Comparison of ENCODE assay signal across 13 mouse cellular contexts in the genomic region with DNA sequence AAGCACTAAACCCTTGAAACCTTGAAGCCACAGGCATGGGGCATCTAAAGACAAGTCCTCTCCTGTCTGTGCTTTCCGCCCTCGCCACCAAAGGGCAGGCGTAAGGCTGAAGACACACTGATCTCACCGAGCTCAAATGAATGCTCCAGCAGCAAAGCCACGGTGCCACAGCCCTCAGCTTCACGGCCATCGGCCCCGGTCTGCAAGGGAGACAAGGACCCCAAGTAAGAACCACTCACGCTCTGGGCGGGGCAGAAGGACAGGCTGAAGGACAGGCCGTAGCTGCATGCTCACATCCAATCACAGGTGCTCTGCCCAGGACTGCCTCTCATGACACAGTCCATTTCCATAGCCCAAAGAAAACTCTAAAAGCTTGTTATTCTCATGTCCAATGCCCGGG. TPM values are rescaled to one million over a fixed set of nuclear protein-coding genes. Genes with fewer than 3 reads are reported as not detected.
DNase-seq lines count a peak whose midpoint lies in the region; ATAC-seq and TF ChIP-seq lines count a peak whose summit lies in the region.
"Had no signal": no experiment of that assay in that cellular context is flagged by ENCODE, and none has a peak within 500 bp of the region (broad histone marks: within the 10 kb centered on the region; RNA-seq: fewer than 3 reads in every experiment).

No protein-coding gene starts in this region.

- intact Hi-C loops in heart, adult 2 months (cut with DNase I): no loop called here

- H3K36me3 ChIP-seq in heart, embryonic 13.5 days: peaks cover 47% of the 10 kb centered on the region
- no peaks in the 10 kb centered on the region for H3K36me3 ChIP-seq in heart, adult 2 months (ENCODE audit: control insufficient read depth, insufficient read depth, low read length)
- peaks cover 33% of the 10 kb centered on the region for H3K36me3 ChIP-seq in hindbrain, postnatal 0 days (ENCODE audit: insufficient read depth, low read length)
- H3K36me3 ChIP-seq in neural tube, embryonic 14.5 days (ENCODE audit: control insufficient read depth, insufficient read depth, low read length): peaks cover 23% of the 10 kb centered on the region

- no peaks in the 10 kb centered on the region for H3K9me3 ChIP-seq in heart, embryonic 13.5 days
- no peaks in the 10 kb centered on the region for H3K9me3 ChIP-seq in hindbrain, postnatal 0 days (ENCODE audit: low read length)
- H3K9me3 ChIP-seq in neural tube, embryonic 14.5 days (ENCODE audit: control insufficient read depth, low read length): no peaks in the 10 kb centered on the region
- H3K9me3 ChIP-seq: stomach, embryonic 15.5 days had no signal

- DNase-seq in heart, adult 2 months: no peak
- peak; percentile 52 for DNase-seq in testis, postnatal 10 days (ENCODE audit: low spot score)
- DNase-seq in testis, postnatal 14 days (ENCODE audit: low spot score): no peak
- no peak for DNase-seq in hindbrain, postnatal 0 days (ENCODE audit: low spot score)
- DNase-seq in layer of hippocampus, postnatal 10 days (ENCODE audit: low spot score in 2 of 2): no peak
- no peak for DNase-seq in lung, adult 2 months
- DNase-seq: heart, postnatal 14 days had no signal

- ATAC-seq in heart, embryonic 13.5 days (ENCODE audit: extremely low read depth, insufficient number of reproducible peaks, low FRiP score, low TSS enrichment): no peak
- no peak for ATAC-seq in hindbrain, postnatal 0 days
- no peak for ATAC-seq in neural tube, embryonic 14.5 days (ENCODE audit: low read depth)
- ATAC-seq: CD4-positive, CD25-positive, alpha-beta regulatory T cell, adult 4 months had no signal

- H3K4me2 ChIP-seq in heart, embryonic 13.5 days: peak overlapping the region; percentile 89
- H3K4me2 ChIP-seq in hindbrain, postnatal 0 days (ENCODE audit: low read depth, low read length): peak overlapping the region; percentile 96
- H3K4me2 ChIP-seq in neural tube, embryonic 14.5 days (ENCODE audit: low read depth, low read length): peak overlapping the region; percentile 76; the same call in 1 of the 2 replicates

- no peak for TF ChIP-seq POLR2A in heart, adult 2 months (IDR thresholded peaks at IDR 0.05; ENCODE audit: insufficient read depth, low read depth, low read length)
- no peak for TF ChIP-seq POLR2A in lung, adult 2 months (IDR thresholded peaks at IDR 0.05; ENCODE audit: borderline replicate concordance, extremely low read depth, low read depth, low read length)

- WGBS in heart, embryonic 13.5 days: 86% methylated on average over 12 of the region's 12 CpGs
- 91% methylated on average over 12 of the region's 12 CpGs for WGBS in heart, adult 2 months
- 91% methylated on average over 12 of the region's 12 CpGs for WGBS in hindbrain, postnatal 0 days
- 92% methylated on average over 12 of the region's 12 CpGs for whole genome bisulfite sequencing in neural tube, embryonic 14.5 days
- 86% methylated on average over 12 of the region's 12 CpGs for WGBS in lung, adult 2 months

- peaks cover 18% of the 10 kb centered on the region for H3K27me3 ChIP-seq in heart, embryonic 13.5 days (replicated peaks)
- no peaks in the 10 kb centered on the region for H3K27me3 ChIP-seq in heart, adult 2 months (ENCODE audit: control insufficient read depth, insufficient read depth, low read length)
- no peaks in the 10 kb centered on the region for H3K27me3 ChIP-seq in hindbrain, postnatal 0 days (ENCODE audit: insufficient read depth, low read length)
- no peaks in the 10 kb centered on the region for H3K27me3 ChIP-seq in neural tube, embryonic 14.5 days (ENCODE audit: control insufficient read depth, insufficient read depth, low read length)
- H3K27me3 ChIP-seq: stomach, embryonic 15.5 days had no signal

- no peak for TF ChIP-seq EP300 in heart, adult 2 months (IDR thresholded peaks at IDR 0.05; ENCODE audit: insufficient read depth, low read depth, low read length)

- no peak for TF ChIP-seq CTCF in heart, adult 2 months (IDR thresholded peaks at IDR 0.05)
- TF ChIP-seq CTCF in hindbrain, postnatal 0 days (IDR thresholded peaks at IDR 0.05; ENCODE audit: low read depth): no peak
- TF ChIP-seq CTCF in lung, adult 2 months (IDR thresholded peaks at IDR 0.05; ENCODE audit: insufficient read depth, low read length): no peak

- H3K9ac ChIP-seq in heart, embryonic 13.5 days: no peak overlapping the region
- no peak overlapping the region for H3K9ac ChIP-seq in heart, adult 2 months (ENCODE audit: low read depth, low read length)
- no peak overlapping the region; the same call in 1 of the 2 replicates for H3K9ac ChIP-seq in hindbrain, postnatal 0 days (replicated peaks; ENCODE audit: low read length)
- H3K9ac ChIP-seq in neural tube, embryonic 14.5 days (replicated peaks; ENCODE audit: low read depth, low read length): no peak overlapping the region
- H3K9ac ChIP-seq: stomach, embryonic 15.5 days had no signal

- H3K27ac ChIP-seq in heart, embryonic 13.5 days (replicated peaks): no peak overlapping the region
- H3K27ac ChIP-seq in heart, adult 2 months: no peak overlapping the region
- H3K27ac ChIP-seq in hindbrain, postnatal 0 days: no peak overlapping the region
- no peak overlapping the region for H3K27ac ChIP-seq in neural tube, embryonic 14.5 days (ENCODE audit: low read depth, low read length)
- H3K27ac ChIP-seq: kidney, postnatal 0 days; stomach, embryonic 15.5 days had no signal

- peaks cover 33% of the 10 kb centered on the region for H3K4me1 ChIP-seq in heart, embryonic 13.5 days
- H3K4me1 ChIP-seq in heart, adult 2 months (ENCODE audit: control insufficient read depth, insufficient read depth, low read length): peaks cover 6% of the 10 kb centered on the region
- peaks cover 12% of the 10 kb centered on the region for H3K4me1 ChIP-seq in hindbrain, postnatal 0 days (ENCODE audit: insufficient read depth, low read length)
- H3K4me1 ChIP-seq in neural tube, embryonic 14.5 days (ENCODE audit: control insufficient read depth, insufficient read depth, low read length): peaks cover 6% of the 10 kb centered on the region; the same call in 1 of the 2 replicates
- no peaks in the 10 kb centered on the region for H3K4me1 ChIP-seq in lung, adult 2 months (ENCODE audit: control insufficient read depth, insufficient read depth, low read length)

- no peak overlapping the region for H3K4me3 ChIP-seq in heart, embryonic 13.5 days
- H3K4me3 ChIP-seq in heart, adult 2 months: no peak overlapping the region
- H3K4me3 ChIP-seq in hindbrain, postnatal 0 days (ENCODE audit: low read length): no peak overlapping the region
- no peak overlapping the region for H3K4me3 ChIP-seq in neural tube, embryonic 14.5 days (ENCODE audit: low read depth, low read length)
- no peak overlapping the region for H3K4me3 ChIP-seq in lung, adult 2 months (replicated peaks; ENCODE audit: extremely low read depth, low read depth, low read length)

- H3K79me2 ChIP-seq in heart, adult 2 months (replicated peaks; ENCODE audit: control insufficient read depth, insufficient read depth, low read length): peaks cover 2% of the 10 kb centered on the region; the same call in 1 of the 2 replicates

RNA-seq across cellular contexts. Expression of a gene that starts 1.6 kb away (rescaled TPM):
- 88.2 and 93.2 TPM in 2 replicates for polyA plus RNA-seq in heart, embryonic 13.5 days (2015; fragmentation: Nextera tagmentation; extraction: Ambion mirVana)
- 10 to 100 TPM; 86.1 to 87.6 TPM for total RNA-seq in heart, adult 2 months (2021)
- 152 and 180 TPM in 2 replicates for polyA plus RNA-seq in heart, adult 2 months (2012; rRNA removed)
- 311 and 319 TPM in 2 replicates for total RNA-seq in hindbrain, postnatal 0 days (2014; rRNA removed)
- polyA plus RNA-seq in hindbrain, postnatal 0 days (2015; fragmentation: Nextera tagmentation; extraction: Ambion mirVana): 138 and 152 TPM in 2 replicates
- 153 and 162 TPM in 2 replicates for polyA plus RNA-seq in neural tube, embryonic 14.5 days (2014; fragmentation: Nextera tagmentation; extraction: Ambion mirVana)
- 100 to 1,000 TPM; 157 to 169 TPM for total RNA-seq in layer of hippocampus, postnatal 10 days (2021)
- 250 and 268 TPM in 2 replicates for polyA plus RNA-seq in lung, adult 2 months (2012; rRNA removed)

RNA-seq across cellular contexts. Expression of a gene that starts 1.7 kb away (rescaled TPM):
- polyA plus RNA-seq in heart, embryonic 13.5 days (2015; fragmentation: Nextera tagmentation; extraction: Ambion mirVana): 8.5 and 9.1 TPM in 2 replicates
- 1 to 10 TPM; 2.6 to 3.3 TPM for total RNA-seq in heart, adult 2 months (2021)
- 4.1 and 6.4 TPM in 2 replicates for polyA plus RNA-seq in heart, adult 2 months (2012; rRNA removed)
- total RNA-seq in hindbrain, postnatal 0 days (2014; rRNA removed): 19.7 and 19.8 TPM in 2 replicates
- polyA plus RNA-seq in hindbrain, postnatal 0 days (2015; fragmentation: Nextera tagmentation; extraction: Ambion mirVana): 26.7 and 31.9 TPM in 2 replicates
- polyA plus RNA-seq in neural tube, embryonic 14.5 days (2014; fragmentation: Nextera tagmentation; extraction: Ambion mirVana): 19.5 and 24.9 TPM in 2 replicates
- total RNA-seq in layer of hippocampus, postnatal 10 days (2021): 10 to 100 TPM; 27.6 to 33.3 TPM
- 9.5 and 10.3 TPM in 2 replicates for polyA plus RNA-seq in lung, adult 2 months (2012; rRNA removed)

RNA-seq across cellular contexts. Expression of a gene that starts 26.9 kb away (rescaled TPM):
- polyA plus RNA-seq in heart, embryonic 13.5 days (2015; fragmentation: Nextera tagmentation; extraction: Ambion mirVana): 138 and 158 TPM in 2 replicates
- 100 to 1,000 TPM; 139 to 147 TPM for total RNA-seq in heart, adult 2 months (2021)
- 211 and 242 TPM in 2 replicates for polyA plus RNA-seq in heart, adult 2 months (2012; rRNA removed)
- 32.7 and 44.5 TPM in 2 replicates for total RNA-seq in hindbrain, postnatal 0 days (2014; rRNA removed)
- 28.3 and 32.7 TPM in 2 replicates for polyA plus RNA-seq in hindbrain, postnatal 0 days (2015; fragmentation: Nextera tagmentation; extraction: Ambion mirVana)
- 26.9 and 33.4 TPM in 2 replicates for polyA plus RNA-seq in neural tube, embryonic 14.5 days (2014; fragmentation: Nextera tagmentation; extraction: Ambion mirVana)
- 10 to 100 TPM; 38.7 to 41.1 TPM for total RNA-seq in layer of hippocampus, postnatal 10 days (2021)
- polyA plus RNA-seq in lung, adult 2 months (2012; rRNA removed): 164 and 175 TPM in 2 replicates

RNA-seq across cellular contexts. Expression of a gene that starts 29.5 kb away (rescaled TPM):
- polyA plus RNA-seq in heart, embryonic 13.5 days (2015; fragmentation: Nextera tagmentation; extraction: Ambion mirVana): 0.70 and 1.4 TPM in 2 replicates
- total RNA-seq in heart, adult 2 months (2021): 1 to 10 TPM; 1.3 to 1.5 TPM
- polyA plus RNA-seq in heart, adult 2 months (2012; rRNA removed): 2.4 and 2.6 TPM in 2 replicates
- total RNA-seq in hindbrain, postnatal 0 days (2014; rRNA removed): 10.2 and 15.5 TPM in 2 replicates
- polyA plus RNA-seq in hindbrain, postnatal 0 days (2015; fragmentation: Nextera tagmentation; extraction: Ambion mirVana): 3.1 and 3.8 TPM in 2 replicates
- 3.3 and 5.2 TPM in 2 replicates for polyA plus RNA-seq in neural tube, embryonic 14.5 days (2014; fragmentation: Nextera tagmentation; extraction: Ambion mirVana)
- 10 to 100 TPM; 13.0 to 16.5 TPM for total RNA-seq in layer of hippocampus, postnatal 10 days (2021)
- polyA plus RNA-seq in lung, adult 2 months (2012; rRNA removed): 0.24 and 0.50 TPM in 2 replicates
- polyA plus RNA-seq: limb, embryonic 11.5 days had no signal

RNA-seq across cellular contexts. Expression of a gene that starts 29.8 kb away (rescaled TPM):
- 2.2 and 2.4 TPM in 2 replicates for polyA plus RNA-seq in heart, embryonic 13.5 days (2015; fragmentation: Nextera tagmentation; extraction: Ambion mirVana)
- 10 to 100 TPM; 13.1 to 16.7 TPM for total RNA-seq in heart, adult 2 months (2021)
- polyA plus RNA-seq in heart, adult 2 months (2012; rRNA removed): 7.1 and 10.8 TPM in 2 replicates
- total RNA-seq in hindbrain, postnatal 0 days (2014; rRNA removed): 0.14 and 0.47 TPM in 2 replicates
- polyA plus RNA-seq in hindbrain, postnatal 0 days (2015; fragmentation: Nextera tagmentation; extraction: Ambion mirVana): 0.19 and 0.25 TPM in 2 replicates
- 0.07 TPM in 1 of 2 replicates, not detected in the other for polyA plus RNA-seq in neural tube, embryonic 14.5 days (2014; fragmentation: Nextera tagmentation; extraction: Ambion mirVana)
- total RNA-seq in layer of hippocampus, postnatal 10 days (2021): under 1 TPM; 0.11 to 0.18 TPM
- polyA plus RNA-seq in lung, adult 2 months (2012; rRNA removed): 1.0 and 10.5 TPM in 2 replicates
- polyA plus RNA-seq: CD4-positive, CD25-positive, alpha-beta regulatory T cell, adult 4 months had no signal
